Mouse (Mus musculus) forebrain, postnatal 0 days (tissue): Measurements from ENCODE around the gene Tedc1. TPM values are rescaled to one million over a fixed set of nuclear protein-coding genes. Genes with fewer than 3 reads are reported as not detected.

Experiments used
- ATAC-seq: fragments of 200-750 bp; cut with Nextera tagmentation; 2 replicates; pipeline ENCODE4 v1.8.0; 2017; ENCODE audit warnings: mild to moderate bottlenecking, moderate library complexity
- DNase-seq: peaks from one replicate; pipeline ENCODE4 v3.0.0-alpha.2; 2015
- H3K27ac ChIP-seq: fragments of 300-500 bp; sonication (generic); 2 replicates; pipeline ENCODE4 v1.5.1; 2014; ENCODE audit warnings: low read depth, mild to moderate bottlenecking, antibody characterized with exemption, low read length, moderate library complexity, mixed read lengths
- H3K27me3 ChIP-seq: fragments of 300-500 bp; sonication (generic); 2 replicates; pipeline ENCODE4 v1.6.1; 2014; ENCODE audit warnings: mild to moderate bottlenecking, low read length, mixed read lengths; ENCODE audit not compliant: insufficient read depth
- H3K36me3 ChIP-seq: fragments of 300-500 bp; sonication (generic); 2 replicates; pipeline ENCODE4 v1.6.1; 2014; ENCODE audit warnings: mild to moderate bottlenecking, moderate library complexity; ENCODE audit not compliant: insufficient read depth
- H3K4me1 ChIP-seq: fragments of 300-500 bp; sonication (generic); 2 replicates; pipeline ENCODE4 v1.6.1; 2014; ENCODE audit warnings: antibody characterized with exemption; ENCODE audit not compliant: insufficient read depth
- H3K4me2 ChIP-seq: fragments of 300-500 bp; sonication (generic); 2 replicates; pipeline ENCODE4 v1.6.1; 2014; ENCODE audit warnings: low read depth, mild to moderate bottlenecking, moderate library complexity
- H3K4me3 ChIP-seq: fragments of 300-500 bp; sonication (generic); 2 replicates; pipeline ENCODE4 v1.5.1; 2014; ENCODE audit warnings: low read depth, low read length, mixed read lengths
- H3K9ac ChIP-seq: fragments of 300-500 bp; sonication (generic); 2 replicates; pipeline ENCODE4 v1.6.1; 2014; ENCODE audit warnings: mild to moderate bottlenecking
- H3K9me3 ChIP-seq: fragments of 300-500 bp; sonication (generic); 2 replicates; pipeline ENCODE4 v1.6.1; 2016; ENCODE audit warnings: low read length
- CTCF ChIP-seq: sonication (generic); IDR thresholded peaks from 2 replicates; pipeline ENCODE4 v1.5.1; 2016; ENCODE audit warnings: antibody characterized with exemption, control low read depth, low read depth
- WGBS: fragments of 180-500 bp; shearing (Covaris S2); extraction: QIAGEN DNeasy Blood & Tissue Kit; methylation state at CpG from one replicate; pipeline ENCODE4 v1.1.7; 2014; 5-methylcytosine and 5-hydroxymethylcytosine counted together
- polyA plus RNA-seq: library from polyadenylated mRNA; unstranded; fragments of >200 nt; fragmentation: Nextera tagmentation; extraction: Ambion mirVana; gene quantifications from 2 replicates; pipeline ENCODE4 v1.2.1, GENCODE M21; 2015
- total RNA-seq: library from RNA; depleted of rRNA; stranded (reverse); fragments of >200 nt; gene quantifications from 2 replicates; pipeline ENCODE4 v1.2.3, GENCODE M21; 2014

Gene Tedc1
- total and polyA plus RNA-seq, 2 experiments from 2014 or later, result 8.6 to 10.0 TPM

- H3K27ac ChIP-seq, result no peak overlapping the region
- H3K9me3 ChIP-seq, result no peaks in the 10 kb centered on the region
- no peaks in the 10 kb centered on the region for H3K4me1 ChIP-seq
- H3K36me3 ChIP-seq, result no peaks in the 10 kb centered on the region
- H3K9ac ChIP-seq, result no peak overlapping the region
- 68% methylated on average over 7 of the region's 7 CpGs for WGBS
- DNase-seq (no peak), ATAC-seq (peak; percentile 29; the same call in 1 of the 2 replicates)
- no peak overlapping the region for H3K4me2 ChIP-seq
- no peaks in the 10 kb centered on the region for H3K27me3 ChIP-seq
- no peak for TF ChIP-seq CTCF
- H3K4me3 ChIP-seq, result no peak overlapping the region
Observed at GRCm38 (mm10) chr12:113203522-113203921, 47.3 kb downstream of the Tedc1 start.

DNA sequence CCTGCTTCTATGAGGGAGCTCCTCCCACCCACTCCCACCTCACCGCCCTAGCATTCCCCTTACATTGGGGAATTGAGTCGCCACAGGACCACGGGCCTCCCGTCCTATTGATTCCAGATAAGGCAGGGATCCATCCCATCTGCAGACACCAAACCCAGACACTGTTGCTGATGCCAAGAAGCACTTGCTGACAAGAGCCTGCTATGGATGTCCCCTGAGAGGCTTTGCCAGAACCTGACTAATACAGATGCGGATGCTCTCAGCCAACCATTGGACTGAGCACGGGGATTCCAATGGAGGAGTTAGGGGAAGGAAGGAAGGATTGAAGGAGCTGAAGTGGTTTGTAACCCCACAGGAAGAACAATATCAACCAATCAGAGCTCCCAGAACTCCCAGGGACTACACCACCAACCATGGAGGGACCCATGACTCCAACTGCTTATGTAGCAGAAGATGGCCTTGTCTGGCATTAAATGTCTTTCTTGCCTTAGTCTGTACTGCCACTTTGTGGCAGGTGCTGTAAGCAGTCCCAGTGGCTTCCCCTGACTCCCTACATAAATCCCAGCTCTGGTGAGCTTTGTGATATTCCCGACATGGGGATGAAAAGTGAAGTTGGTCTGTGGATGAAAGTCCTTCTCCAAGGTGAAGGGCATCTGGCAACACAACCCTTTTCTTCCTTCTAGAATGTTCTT, 49.2 kb downstream of the Tedc1 start:
- H3K4me3 ChIP-seq, result no peak overlapping the region

GRCm38 (mm10) chr12:113207737-113208136, 51.5 kb downstream of the Tedc1 start:
- H3K9ac ChIP-seq, result no peak overlapping the region
- H3K4me1 ChIP-seq, result no peaks in the 10 kb centered on the region
- WGBS, result 83% methylated on average over 6 of the region's 6 CpGs
- no peak overlapping the region for H3K27ac ChIP-seq
- DNase-seq (no peak), ATAC-seq (no peak)
- no peak overlapping the region for H3K4me3 ChIP-seq
- H3K4me2 ChIP-seq, result no peak overlapping the region
- no peak for TF ChIP-seq CTCF
- H3K36me3 ChIP-seq, result no peaks in the 10 kb centered on the region
- H3K27me3 ChIP-seq, result no peaks in the 10 kb centered on the region
- no peaks in the 10 kb centered on the region for H3K9me3 ChIP-seq

More for the DNA sequence above, 49.2 kb downstream of the Tedc1 start:
- WGBS, result 86% methylated on average over 7 of the region's 7 CpGs
- DNase-seq (no peak), ATAC-seq (0 out of 2 replicates have a peak, but pooled peaks have one; percentile 36)
- H3K27ac ChIP-seq, result no peak overlapping the region
- no peak overlapping the region for H3K4me2 ChIP-seq
- H3K9me3 ChIP-seq, result no peaks in the 10 kb centered on the region
- peak; percentile 32; the same call in 1 of the 2 replicates for TF ChIP-seq CTCF
- no peaks in the 10 kb centered on the region for H3K36me3 ChIP-seq
- H3K4me1 ChIP-seq, result no peaks in the 10 kb centered on the region
- no peaks in the 10 kb centered on the region for H3K27me3 ChIP-seq
- H3K9ac ChIP-seq, result no peak overlapping the region

GRCm38 (mm10) chr12:113210586-113211378, 54.6 kb downstream of the Tedc1 start:
- H3K27me3 ChIP-seq, result no peaks in the 10 kb centered on the region
- no peak overlapping the region for H3K9ac ChIP-seq
- DNase-seq (no peak), ATAC-seq (no peak)
- H3K36me3 ChIP-seq, result no peaks in the 10 kb centered on the region
- no peak overlapping the region for H3K4me3 ChIP-seq
- H3K4me2 ChIP-seq, result no peak overlapping the region
- H3K9me3 ChIP-seq, result no peaks in the 10 kb centered on the region
- H3K4me1 ChIP-seq, result no peaks in the 10 kb centered on the region
- no peak for TF ChIP-seq CTCF
- 90% methylated on average over 17 of the region's 17 CpGs for WGBS
- H3K27ac ChIP-seq, result no peak overlapping the region

- DNase-seq (no peak), ATAC-seq (no peak)
- WGBS, result 91% methylated on average over 5 of the region's 5 CpGs
- no peaks in the 10 kb centered on the region for H3K36me3 ChIP-seq
- no peak overlapping the region for H3K4me3 ChIP-seq
- TF ChIP-seq CTCF, result no peak
- no peaks in the 10 kb centered on the region for H3K4me1 ChIP-seq
- no peaks in the 10 kb centered on the region for H3K27me3 ChIP-seq
- H3K4me2 ChIP-seq, result no peak overlapping the region
- H3K27ac ChIP-seq, result no peak overlapping the region
- no peak overlapping the region for H3K9ac ChIP-seq
- H3K9me3 ChIP-seq, result no peaks in the 10 kb centered on the region
Observed at GRCm38 (mm10) chr12:113211772-113212171, 55.6 kb downstream of the Tedc1 start.

GRCm38 (mm10) chr12:113212326-113212924, 56.2 kb downstream of the Tedc1 start:
- no peaks in the 10 kb centered on the region for H3K9me3 ChIP-seq
- DNase-seq (no peak), ATAC-seq (no peak)
- no peaks in the 10 kb centered on the region for H3K27me3 ChIP-seq
- no peak overlapping the region for H3K9ac ChIP-seq
- TF ChIP-seq CTCF, result no peak
- H3K4me3 ChIP-seq, result no peak overlapping the region
- WGBS, result 86% methylated on average over 10 of the region's 10 CpGs
- H3K27ac ChIP-seq, result no peak overlapping the region
- no peaks in the 10 kb centered on the region for H3K4me1 ChIP-seq
- H3K36me3 ChIP-seq, result no peaks in the 10 kb centered on the region
- H3K4me2 ChIP-seq, result no peak overlapping the region

DNA sequence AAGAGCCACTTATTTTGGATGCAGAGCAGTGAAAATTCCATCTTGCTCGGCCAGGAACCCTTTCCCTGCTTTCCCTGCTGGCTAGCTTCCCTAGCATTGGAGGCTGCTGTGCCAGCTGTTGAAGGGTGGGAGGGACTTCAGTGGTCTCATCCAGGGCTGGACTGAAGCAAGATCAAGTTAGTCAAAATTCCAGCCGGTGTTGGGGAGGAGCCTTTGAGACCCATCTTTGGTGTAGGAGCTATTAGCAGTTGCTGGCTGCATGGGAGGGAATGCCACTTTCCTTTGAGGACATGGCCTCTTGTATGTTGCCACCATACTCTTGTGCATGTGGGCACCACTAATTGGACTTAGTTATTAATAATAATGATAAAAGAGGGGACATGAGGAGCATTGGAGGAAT, 57.0 kb downstream of the Tedc1 start:
- no peaks in the 10 kb centered on the region for H3K36me3 ChIP-seq
- H3K27me3 ChIP-seq, result no peaks in the 10 kb centered on the region
- ATAC-seq (no peak), DNase-seq (no peak)
- no peak for TF ChIP-seq CTCF
- WGBS, result 76% methylated on average over 2 of the region's 2 CpGs
- H3K4me3 ChIP-seq, result no peak overlapping the region
- H3K4me2 ChIP-seq, result no peak overlapping the region
- H3K4me1 ChIP-seq, result no peaks in the 10 kb centered on the region
- H3K9ac ChIP-seq, result no peak overlapping the region
- no peak overlapping the region for H3K27ac ChIP-seq
- H3K9me3 ChIP-seq, result no peaks in the 10 kb centered on the region
